Mouse (Mus musculus): ENCODE results near the gene Otud4. TPM values are rescaled to one million over a fixed set of nuclear protein-coding genes. Genes with fewer than 3 reads are reported as not detected.

Otud4 gene
- total RNA-seq, 2 experiments from 2014 or later: 36.8 to 44.4 TPM

DNA sequence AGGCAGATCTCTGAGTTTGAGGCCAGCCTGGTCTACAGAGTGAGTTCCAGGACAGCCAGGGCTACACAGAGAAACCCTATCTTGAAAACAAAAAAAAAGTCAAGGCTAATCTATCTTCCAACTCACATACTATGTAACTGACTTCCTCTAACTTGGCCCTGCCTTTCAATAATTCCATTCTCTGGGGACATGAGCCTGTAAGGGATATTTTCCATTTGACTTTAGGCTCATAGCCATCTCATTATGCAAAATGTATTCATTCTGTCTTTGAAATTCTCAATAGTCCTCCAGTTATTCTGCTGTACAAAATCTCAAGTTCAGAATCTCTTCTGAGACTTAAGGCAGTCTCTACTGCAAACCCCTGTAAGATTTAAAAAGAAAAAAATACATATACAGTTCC is 82.1 kb downstream of the Otud4 start:
- intact Hi-C loops (cut with DNase I): no loop called here
- no peak for DNase-seq (ENCODE audit: low spot score in 2 of 2)

DNA sequence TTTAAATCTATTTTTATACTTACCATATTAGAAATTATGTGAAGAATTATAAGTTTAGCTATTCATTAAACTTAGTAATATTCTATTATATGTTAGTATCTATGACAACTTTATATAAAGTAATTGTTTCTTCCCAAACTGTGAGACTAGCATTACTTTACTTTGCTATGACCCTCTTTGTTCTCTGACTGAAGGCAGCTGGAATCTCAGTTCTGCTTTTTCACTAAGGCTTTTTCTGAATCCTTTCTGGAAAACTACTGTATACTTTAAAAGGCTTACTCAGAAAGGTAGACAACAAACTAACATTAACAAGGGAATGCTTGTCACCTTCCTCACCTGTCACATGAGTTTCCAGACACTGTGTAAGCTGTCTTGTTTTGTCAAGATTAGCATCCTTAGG is 83.9 kb downstream of the Otud4 start:
- intact Hi-C loops (cut with DNase I): no loop called here
- DNase-seq (ENCODE audit: low spot score in 2 of 2): no peak

DNA sequence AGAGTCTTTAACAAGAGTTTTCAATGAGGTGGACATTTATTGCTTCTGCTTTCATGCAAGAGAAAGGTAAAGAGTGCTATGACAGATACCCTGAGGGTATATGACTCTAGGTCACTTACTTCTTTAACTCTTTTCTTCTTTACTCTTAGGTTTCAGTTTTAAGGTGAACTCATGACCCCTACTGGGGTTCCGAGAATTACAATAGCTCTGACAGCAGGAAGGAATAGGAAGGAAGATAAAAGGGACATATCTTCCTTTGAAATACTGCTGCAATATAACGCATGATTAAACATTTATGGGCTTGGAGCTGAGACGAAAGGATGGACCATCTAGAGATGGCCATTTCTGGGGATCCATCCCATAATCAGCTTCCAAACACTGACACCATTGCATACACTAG is 85.2 kb downstream of the Otud4 start:
- intact Hi-C loops (cut with DNase I): no loop called here
- DNase-seq (ENCODE audit: low spot score in 2 of 2): no peak

Other genes starting within 250 kb of the Otud4 start
- 10 to 100 TPM; 31.6 to 33.7 TPM for gene Smad1, start 240.1 kb upstream of the Otud4 start, total RNA-seq (2021)
- gene Abce1, start 72.1 kb downstream of the Otud4 start, total RNA-seq (2021): 10 to 100 TPM; 74.3 to 76.1 TPM
- 10 to 100 TPM; 10.5 to 10.6 TPM for gene Anapc10, start 72.2 kb downstream of the Otud4 start, total RNA-seq (2021)